Mouse (Mus musculus): Measurements from ENCODE around the gene Slc25a26. TPM values are rescaled to one million over a fixed set of nuclear protein-coding genes. Genes with fewer than 3 reads are reported as not detected.

The Slc25a26 gene
- polyA plus RNA-seq (2014; fragmentation: Nextera tagmentation; extraction: Ambion mirVana), result 7.7 and 7.8 TPM in 2 replicates

DNA sequence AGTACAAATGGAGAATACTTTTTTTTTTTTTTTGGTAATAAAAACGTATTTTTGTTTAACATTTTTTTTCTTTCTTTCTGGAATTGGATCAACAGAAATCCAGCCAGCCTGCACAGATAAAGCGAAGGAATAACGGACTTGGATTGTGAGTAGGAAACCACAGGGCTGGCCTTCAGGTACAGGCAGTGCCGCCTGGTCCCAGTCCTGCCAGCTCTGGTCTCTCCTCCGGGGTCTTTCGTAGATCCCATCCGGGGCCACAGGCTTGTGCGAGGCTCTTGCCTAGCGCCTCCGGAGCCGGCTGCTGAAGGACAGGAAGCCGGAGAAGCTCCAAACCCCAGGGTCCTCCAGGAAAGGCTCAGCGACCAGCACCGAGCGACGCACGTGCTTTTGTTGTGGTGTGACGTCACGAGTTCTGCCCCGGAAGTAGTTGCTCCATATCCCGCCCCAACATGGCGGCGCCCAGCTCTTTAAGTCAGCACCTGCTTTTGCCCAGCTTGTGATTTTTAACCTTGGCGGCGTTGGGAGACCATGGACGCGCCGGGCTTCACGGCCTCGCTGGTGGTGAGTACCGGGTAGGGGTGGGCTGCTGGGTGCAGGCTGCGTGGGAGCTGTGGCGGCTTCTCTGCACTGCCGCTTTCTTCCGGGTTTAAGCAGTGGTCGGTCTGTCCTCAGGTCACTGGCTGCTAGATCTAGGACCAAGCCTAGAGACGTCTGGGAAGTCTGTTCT lies at the start of gene Slc25a26:
Gene Slc25a26, plus strand, starts transcription at position 435 of the 727 bp plus-strand sequence.
- Histone ChIP-seq H3K27me3 (ENCODE audit: control insufficient read depth, insufficient read depth, low read length) (no peaks in the 10 kb centered on the region), H3K4me3 (replicated peaks; ENCODE audit: low read depth, low read length) (peak within 1 kb of the TSS; percentile 71), H3K9ac (replicated peaks; ENCODE audit: low read length) (peak within 1 kb of the TSS; percentile 45; the same call in 1 of the 2 replicates), H3K4me1 (ENCODE audit: control insufficient read depth, insufficient read depth, low read length) (peaks cover 9% of the 10 kb centered on the region; the same call in 1 of the 2 replicates), H3K9me3 (ENCODE audit: control insufficient read depth, low read length) (no peaks in the 10 kb centered on the region), H3K27ac (replicated peaks; ENCODE audit: low read depth, low read length) (peak within 1 kb of the TSS; percentile 58; the same call in 1 of the 2 replicates), H3K36me3 (ENCODE audit: control insufficient read depth, insufficient read depth, low read length) (no peaks in the 10 kb centered on the region), H3K4me2 (ENCODE audit: low read length) (peak within 1 kb of the TSS; percentile 74)
- ATAC-seq (ENCODE audit: low FRiP score, low TSS enrichment) (peak; percentile 97), DNase-seq (peak; percentile 97)
- WGBS, result under 1% methylated on average over 37 of the region's 37 CpGs

DNA sequence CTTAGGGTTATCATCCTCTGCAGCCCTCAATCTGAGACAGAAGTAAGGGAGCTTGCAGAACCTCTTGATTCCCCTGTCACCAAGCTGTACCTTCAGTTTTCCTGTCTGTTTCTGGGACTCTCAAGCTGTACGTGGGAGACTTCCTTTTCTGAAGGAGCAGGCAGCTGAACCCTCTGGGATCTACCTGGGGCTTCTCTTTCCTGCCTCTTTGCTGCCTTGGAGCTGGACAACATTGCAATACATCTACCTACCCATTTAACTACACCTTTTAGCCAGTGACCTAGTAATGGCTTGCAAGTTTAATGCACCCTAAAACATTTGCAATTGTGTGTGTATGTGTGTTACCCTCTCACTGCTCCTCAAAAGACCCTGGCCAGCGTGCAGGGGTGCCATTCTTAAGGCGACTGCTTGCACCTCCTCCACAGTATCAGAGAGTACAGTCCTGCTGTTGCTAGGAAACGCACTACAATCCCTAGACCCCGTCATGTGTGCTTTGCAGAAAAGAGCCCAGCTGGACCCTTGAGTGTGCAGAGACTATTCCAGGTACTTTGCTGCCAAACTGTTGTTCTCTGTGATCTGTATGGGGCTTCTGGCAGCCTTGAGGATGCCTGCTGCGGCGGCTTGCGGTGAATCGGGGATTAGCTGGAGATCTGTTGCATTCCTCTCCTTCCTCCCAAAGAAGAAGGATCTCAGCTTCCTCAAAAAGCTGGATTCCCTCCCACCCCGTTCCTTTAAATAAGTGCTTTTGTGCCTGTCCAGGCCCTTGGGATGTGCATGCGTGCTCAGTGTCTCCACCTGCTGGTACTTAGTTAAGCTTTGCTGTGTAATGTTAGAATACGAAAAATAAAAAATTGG lies 35.9 kb upstream of the Slc25a26 start:
- peak overlapping the region; percentile 49; the same call in 1 of the 2 replicates for H3K27ac ChIP-seq (replicated peaks; ENCODE audit: low read depth, low read length)
- 4% methylated on average over 12 of the region's 12 CpGs for WGBS

DNA sequence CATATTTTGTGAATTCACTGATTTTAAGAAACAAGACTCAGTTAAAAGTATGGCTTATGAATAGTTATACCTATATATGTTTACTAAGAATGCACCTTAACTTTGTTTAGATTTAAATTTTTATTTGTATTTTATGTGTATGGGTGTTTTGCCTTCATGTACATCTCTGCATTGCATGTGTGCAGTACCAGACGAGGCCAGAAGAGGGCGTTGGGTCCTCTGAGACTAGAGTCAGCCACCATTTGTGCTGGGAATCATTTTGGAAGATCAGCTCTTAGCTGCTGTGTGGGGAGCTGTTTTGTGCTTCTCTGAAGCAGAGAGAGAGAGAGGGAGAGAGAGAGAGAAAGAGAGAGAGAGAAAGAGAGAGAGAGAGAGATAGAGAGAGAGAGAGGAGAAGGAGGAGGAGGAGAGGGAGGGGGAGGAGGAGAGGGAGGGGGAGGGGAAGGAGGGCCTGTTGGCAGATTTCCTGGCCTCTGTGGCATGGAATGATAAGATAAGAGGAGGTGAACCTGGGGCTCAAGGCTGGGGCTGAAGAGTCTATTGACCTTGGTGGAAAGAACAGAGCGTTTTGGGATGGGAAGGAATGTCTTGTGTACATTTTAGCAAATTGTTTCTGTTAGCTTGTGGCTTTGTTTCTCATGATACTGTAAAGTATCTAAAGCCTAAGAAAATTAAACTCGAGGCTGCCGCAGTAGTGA lies 33.5 kb upstream of the Slc25a26 start:
- Histone ChIP-seq H3K9ac (replicated peaks; ENCODE audit: low read length) (no peak overlapping the region), H3K4me1 (ENCODE audit: control insufficient read depth, insufficient read depth, low read length) (peaks cover 9% of the 10 kb centered on the region), H3K27me3 (ENCODE audit: control insufficient read depth, insufficient read depth, low read length) (no peaks in the 10 kb centered on the region), H3K9me3 (ENCODE audit: control insufficient read depth, low read length) (no peaks in the 10 kb centered on the region), H3K36me3 (ENCODE audit: control insufficient read depth, insufficient read depth, low read length) (no peaks in the 10 kb centered on the region), H3K27ac (replicated peaks; ENCODE audit: low read depth, low read length) (no peak overlapping the region), H3K4me3 (replicated peaks; ENCODE audit: low read depth, low read length) (no peak overlapping the region), H3K4me2 (ENCODE audit: low read length) (no peak overlapping the region)
- DNase-seq, result peak; percentile 20
- ATAC-seq (ENCODE audit: low FRiP score, low TSS enrichment), result no peak
- 66% methylated on average over 5 of the region's 5 CpGs for WGBS

More for the DNA sequence above, 35.9 kb upstream of the Slc25a26 start:
- no peaks in the 10 kb centered on the region for H3K36me3 ChIP-seq (ENCODE audit: control insufficient read depth, insufficient read depth, low read length)
- ATAC-seq (ENCODE audit: low FRiP score, low TSS enrichment) (peak; percentile 68; the same call in 1 of the 2 replicates), DNase-seq (peak; percentile 92)
- peaks cover 9% of the 10 kb centered on the region for H3K4me1 ChIP-seq (ENCODE audit: control insufficient read depth, insufficient read depth, low read length)
- peak overlapping the region; percentile 44 for H3K4me2 ChIP-seq (ENCODE audit: low read length)
- H3K27me3 ChIP-seq (ENCODE audit: control insufficient read depth, insufficient read depth, low read length), result no peaks in the 10 kb centered on the region
- no peak overlapping the region for H3K9ac ChIP-seq (replicated peaks; ENCODE audit: low read length)
- H3K4me3 ChIP-seq (replicated peaks; ENCODE audit: low read depth, low read length), result no peak overlapping the region; the same call in 1 of the 2 replicates
- no peaks in the 10 kb centered on the region for H3K9me3 ChIP-seq (ENCODE audit: control insufficient read depth, low read length)

DNA sequence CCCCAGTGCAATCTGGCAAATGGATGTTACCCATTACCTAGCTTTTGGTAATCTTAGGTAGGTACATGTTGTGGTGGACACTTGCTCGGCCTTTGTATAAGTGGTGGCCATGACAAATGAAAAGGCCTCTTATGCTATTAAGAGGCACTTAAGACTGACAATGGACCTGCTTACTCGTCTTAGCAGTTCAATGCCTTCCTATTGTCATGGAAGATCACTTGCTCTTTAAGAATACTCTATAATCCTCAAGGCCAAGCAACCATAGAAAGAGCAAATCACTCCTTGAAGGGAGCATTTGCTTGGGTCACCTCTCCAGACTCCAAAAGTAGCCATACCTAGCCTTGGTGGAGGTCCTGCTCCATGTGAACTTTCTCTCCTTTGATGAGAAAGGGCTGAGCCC lies 7.4 kb upstream of the Slc25a26 start:
- Histone ChIP-seq H3K4me3 (replicated peaks; ENCODE audit: low read depth, low read length) (no peak overlapping the region), H3K9ac (replicated peaks; ENCODE audit: low read length) (no peak overlapping the region), H3K4me2 (ENCODE audit: low read length) (no peak overlapping the region), H3K36me3 (ENCODE audit: control insufficient read depth, insufficient read depth, low read length) (no peaks in the 10 kb centered on the region), H3K27ac (replicated peaks; ENCODE audit: low read depth, low read length) (no peak overlapping the region), H3K4me1 (ENCODE audit: control insufficient read depth, insufficient read depth, low read length) (no peaks in the 10 kb centered on the region), H3K9me3 (ENCODE audit: control insufficient read depth, low read length) (no peaks in the 10 kb centered on the region), H3K27me3 (ENCODE audit: control insufficient read depth, insufficient read depth, low read length) (no peaks in the 10 kb centered on the region)
- no peak for DNase-seq
- no peak for ATAC-seq (ENCODE audit: low FRiP score, low TSS enrichment)
- 56% methylated on average over 2 of the region's 2 CpGs for WGBS

DNA sequence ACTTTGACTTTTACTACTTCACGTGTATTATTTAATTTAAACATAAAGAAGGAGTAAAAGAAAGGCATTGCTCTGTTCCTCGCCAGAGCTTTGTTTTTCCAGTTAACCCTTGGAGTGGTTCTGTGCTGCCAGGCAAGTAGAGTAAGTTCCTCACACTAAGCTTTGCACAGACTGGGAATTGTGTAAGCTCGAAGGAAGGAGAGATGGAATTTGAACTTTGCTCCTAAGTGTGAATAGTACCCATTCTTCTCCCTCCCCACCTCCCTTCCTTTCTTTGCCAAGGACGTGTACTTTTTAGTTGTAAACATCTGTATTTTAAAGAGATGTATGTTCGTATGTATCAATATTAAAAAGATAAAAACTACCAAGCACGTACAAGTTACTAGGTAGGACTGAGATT lies 3.8 kb downstream of the Slc25a26 start:
- no peak overlapping the region for H3K27ac ChIP-seq (replicated peaks; ENCODE audit: low read depth, low read length)
- ATAC-seq (ENCODE audit: low FRiP score, low TSS enrichment), result no peak
- no peak for DNase-seq
- peaks cover 9% of the 10 kb centered on the region; the same call in 1 of the 2 replicates for H3K4me1 ChIP-seq (ENCODE audit: control insufficient read depth, insufficient read depth, low read length)
- no peak overlapping the region for H3K9ac ChIP-seq (replicated peaks; ENCODE audit: low read length)
- no peaks in the 10 kb centered on the region for H3K9me3 ChIP-seq (ENCODE audit: control insufficient read depth, low read length)
- H3K4me2 ChIP-seq (ENCODE audit: low read length), result no peak overlapping the region
- no peak overlapping the region for H3K4me3 ChIP-seq (replicated peaks; ENCODE audit: low read depth, low read length)
- H3K36me3 ChIP-seq (ENCODE audit: control insufficient read depth, insufficient read depth, low read length), result 0 out of 2 replicates have a peak, but pooled peaks cover 6% of the 10 kb centered on the region
- 74% methylated on average over 6 of the region's 6 CpGs for WGBS
- no peaks in the 10 kb centered on the region for H3K27me3 ChIP-seq (ENCODE audit: control insufficient read depth, insufficient read depth, low read length)

DNA sequence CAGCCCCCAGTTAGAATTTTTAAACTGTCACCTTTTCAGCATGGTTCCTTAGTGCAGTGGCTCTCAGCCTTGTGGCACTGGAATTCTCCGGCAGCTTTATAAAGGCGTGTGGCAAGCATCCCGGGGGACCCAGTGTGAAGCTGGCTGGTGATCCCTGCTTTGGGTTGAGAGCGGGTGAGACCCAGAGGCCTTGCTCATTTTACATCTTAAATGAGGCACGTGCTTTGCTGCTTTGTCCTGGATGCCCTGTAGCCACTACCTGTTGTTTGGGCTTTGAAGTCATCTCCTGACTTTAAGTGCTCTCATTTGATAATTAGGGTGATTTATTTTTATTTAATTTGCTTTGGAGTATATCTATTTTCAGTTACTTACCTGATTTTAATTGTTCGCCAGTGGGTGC lies 7.8 kb downstream of the Slc25a26 start:
- no peaks in the 10 kb centered on the region for H3K27me3 ChIP-seq (ENCODE audit: control insufficient read depth, insufficient read depth, low read length)
- 0 out of 2 replicates have a peak, but pooled peaks cover 6% of the 10 kb centered on the region for H3K36me3 ChIP-seq (ENCODE audit: control insufficient read depth, insufficient read depth, low read length)
- H3K9me3 ChIP-seq (ENCODE audit: control insufficient read depth, low read length), result no peaks in the 10 kb centered on the region
- no peak overlapping the region for H3K4me3 ChIP-seq (replicated peaks; ENCODE audit: low read depth, low read length)
- ATAC-seq (ENCODE audit: low FRiP score, low TSS enrichment) (no peak), DNase-seq (no peak)
- H3K9ac ChIP-seq (replicated peaks; ENCODE audit: low read length), result no peak overlapping the region
- H3K27ac ChIP-seq (replicated peaks; ENCODE audit: low read depth, low read length), result no peak overlapping the region
- 78% methylated on average over 6 of the region's 6 CpGs for WGBS
- H3K4me2 ChIP-seq (ENCODE audit: low read length), result no peak overlapping the region
- no peaks in the 10 kb centered on the region for H3K4me1 ChIP-seq (ENCODE audit: control insufficient read depth, insufficient read depth, low read length)

DNA sequence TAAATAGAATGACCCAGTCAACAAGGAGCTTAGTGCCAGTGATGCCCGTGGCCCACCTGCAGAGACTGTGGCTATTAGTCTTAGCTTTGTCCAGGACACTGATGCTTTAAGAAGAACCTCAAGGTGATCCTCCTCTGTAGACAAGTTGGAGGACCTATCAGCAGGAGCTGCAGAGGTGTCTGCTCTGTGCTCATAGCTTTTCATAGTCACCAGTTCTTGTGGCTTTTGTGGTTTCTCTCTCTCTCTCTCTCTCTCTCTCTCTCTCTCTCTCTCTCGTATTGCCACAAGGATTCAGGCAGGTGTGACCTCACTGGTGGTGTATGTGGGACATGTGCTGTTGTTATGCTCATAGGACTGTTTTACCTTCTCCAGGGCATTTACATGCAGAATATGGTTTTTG lies 8.7 kb downstream of the Slc25a26 start:
- WGBS, result 73% methylated on average over 2 of the region's 2 CpGs
- Histone ChIP-seq H3K4me1 (ENCODE audit: control insufficient read depth, insufficient read depth, low read length) (no peaks in the 10 kb centered on the region), H3K9me3 (ENCODE audit: control insufficient read depth, low read length) (no peaks in the 10 kb centered on the region), H3K27me3 (ENCODE audit: control insufficient read depth, insufficient read depth, low read length) (no peaks in the 10 kb centered on the region), H3K4me2 (ENCODE audit: low read length) (no peak overlapping the region), H3K9ac (replicated peaks; ENCODE audit: low read length) (no peak overlapping the region), H3K36me3 (ENCODE audit: control insufficient read depth, insufficient read depth, low read length) (0 out of 2 replicates have a peak, but pooled peaks cover 6% of the 10 kb centered on the region), H3K27ac (replicated peaks; ENCODE audit: low read depth, low read length) (no peak overlapping the region), H3K4me3 (replicated peaks; ENCODE audit: low read depth, low read length) (no peak overlapping the region)
- ATAC-seq (ENCODE audit: low FRiP score, low TSS enrichment) (no peak), DNase-seq (no peak)

DNA sequence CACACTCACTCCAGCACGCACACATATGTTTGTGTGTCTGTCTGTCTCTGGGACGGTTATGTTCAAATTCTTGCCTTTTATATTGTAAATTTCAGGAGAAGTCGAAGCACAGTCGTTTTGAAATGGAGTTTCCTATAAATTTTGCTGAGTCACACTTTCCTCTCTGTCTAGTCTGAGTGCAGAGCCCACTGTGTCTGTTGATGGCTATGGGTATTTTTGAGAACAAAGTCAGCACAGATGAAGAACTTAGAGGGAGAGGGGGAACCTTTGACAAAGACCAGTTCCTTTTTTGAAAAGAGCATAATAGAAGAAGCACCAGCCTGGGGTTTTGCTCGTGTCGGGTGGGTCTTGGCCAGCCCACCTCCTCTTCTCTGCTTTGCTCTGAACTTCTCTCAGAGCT lies 9.1 kb downstream of the Slc25a26 start:
- no peak for DNase-seq
- H3K27ac ChIP-seq (replicated peaks; ENCODE audit: low read depth, low read length), result no peak overlapping the region
- 80% methylated on average over 6 of the region's 6 CpGs for WGBS
- H3K9ac ChIP-seq (replicated peaks; ENCODE audit: low read length), result no peak overlapping the region
- no peaks in the 10 kb centered on the region for H3K4me1 ChIP-seq (ENCODE audit: control insufficient read depth, insufficient read depth, low read length)
- ATAC-seq (ENCODE audit: low FRiP score, low TSS enrichment), result no peak
- no peak overlapping the region for H3K4me2 ChIP-seq (ENCODE audit: low read length)
- no peak overlapping the region for H3K4me3 ChIP-seq (replicated peaks; ENCODE audit: low read depth, low read length)
- H3K27me3 ChIP-seq (ENCODE audit: control insufficient read depth, insufficient read depth, low read length), result no peaks in the 10 kb centered on the region
- H3K9me3 ChIP-seq (ENCODE audit: control insufficient read depth, low read length), result no peaks in the 10 kb centered on the region
- 0 out of 2 replicates have a peak, but pooled peaks cover 6% of the 10 kb centered on the region for H3K36me3 ChIP-seq (ENCODE audit: control insufficient read depth, insufficient read depth, low read length)

Data from midbrain, embryonic 14.5 days (tissue).